Mouse (Mus musculus) CH12.LX (cell line): ENCODE measurements at regions not wholly inside any gene's neighbourhood (a gene's known extent, or its start where the extent isn't known, plus 50 kb on each side); places are given as distances from the start of the nearest gene placed in this dataset.

Source experiments
- CTCF ChIP-seq, 2 experiments: IDR thresholded peaks in 1 of 2; conservative IDR thresholded peaks in 1 of 2; 2 replicates each; pipeline ENCODE4 v1.5.1; 2011 to 2012; ENCODE audit warnings: low read depth in 2 of 2, low read length in 2 of 2, improper control_type of control experiment in 1 of 2, inconsistent platforms in 1 of 2, mild to moderate bottlenecking in 1 of 2, moderate library complexity in 1 of 2
- EP300 ChIP-seq: IDR thresholded peaks from 2 replicates; pipeline ENCODE4 v1.6.1; 2011; ENCODE audit warnings: low read length, improper control_type of control experiment
- KAT2A ChIP-seq: IDR thresholded peaks from 2 replicates; pipeline ENCODE4 v1.6.1; 2012; ENCODE audit warnings: low read length, improper control_type of control experiment, inconsistent platforms; ENCODE audit not compliant: insufficient replicate concordance
- POLR2A ChIP-seq: IDR thresholded peaks from 2 replicates; pipeline ENCODE4 v1.6.1; 2011; ENCODE audit warnings: low read depth, mild to moderate bottlenecking, improper control_type of control experiment, low read length
- POLR2AphosphoS2 ChIP-seq: IDR thresholded peaks from 2 replicates; pipeline ENCODE4 v1.6.1; 2011; ENCODE audit warnings: low read depth, low read length, improper control_type of control experiment
- RAD21 ChIP-seq: IDR thresholded peaks from 2 replicates; pipeline ENCODE4 v1.6.1; 2011; ENCODE audit warnings: low read depth, mild to moderate bottlenecking, low read length, improper control_type of control experiment, moderate library complexity
- TCF12 ChIP-seq: IDR thresholded peaks from 2 replicates; pipeline ENCODE4 v1.6.1; 2014; ENCODE audit warnings: low read depth, mild to moderate bottlenecking, inconsistent platforms, low read length, improper control_type of control experiment
- ZMIZ1 ChIP-seq: IDR thresholded peaks from 2 replicates; pipeline ENCODE4 v1.6.1; 2012; ENCODE audit warnings: low read depth, mild to moderate bottlenecking, inconsistent platforms, low read length, improper control_type of control experiment
- ZNF384 ChIP-seq: IDR thresholded peaks from 2 replicates; pipeline ENCODE4 v1.6.1; 2012; ENCODE audit warnings: low read depth, low read length, improper control_type of control experiment, inconsistent platforms

GRCm38 (mm10) chr17:75714578-75714977, 162.8 kb upstream of the Fam98a start:
- TF ChIP-seq POLR2AphosphoS2 (no peak), CTCF (conservative IDR thresholded peaks at IDR 0.05 in 1 of 2, IDR thresholded peaks at IDR 0.05 in 1 of 2; ENCODE audit: low read depth in 2 of 2, low read length in 2 of 2) (no peak), KAT2A (no peak), TCF12 (no peak), ZNF384 (no peak), ZMIZ1 (no peak), EP300 (no peak), POLR2A (no peak), RAD21 (no peak)
